In genomic region chr12:80843236-80843635, GRCm38 (mm10) we compare ENCODE assay signal across 11 mouse cellular contexts. TPM values are rescaled to one million over a fixed set of nuclear protein-coding genes. Genes with fewer than 3 reads are reported as not detected.
DNase-seq lines count a peak whose midpoint lies in the region; ATAC-seq and TF ChIP-seq lines count a peak whose summit lies in the region.
"Had no signal": no experiment of that assay in that cellular context is flagged by ENCODE, and none has a peak within 500 bp of the region (broad histone marks: within the 10 kb centered on the region; RNA-seq: fewer than 3 reads in every experiment).

No protein-coding gene starts in this region.

- no peak for DNase-seq in hindbrain, embryonic 14.5 days (ENCODE audit: low spot score)
- DNase-seq in liver, postnatal 0 days = no peak
- DNase-seq in liver, embryonic 11.5 days (ENCODE audit: low spot score) = no peak
- peak; percentile 70 for DNase-seq in adrenal gland, postnatal 10 days
- no peak for DNase-seq in frontal cortex, postnatal 10 days (ENCODE audit: low spot score in 2 of 2)
- DNase-seq: cerebellum, postnatal 10 days; left cerebral cortex, postnatal 4 days had no signal

- no peak overlapping the region for H3K4me3 ChIP-seq in hindbrain, embryonic 13.5 days
- H3K4me3 ChIP-seq in hindbrain, embryonic 14.5 days (replicated peaks; ENCODE audit: low read length) = no peak overlapping the region
- no peak overlapping the region for H3K4me3 ChIP-seq in liver, postnatal 0 days (ENCODE audit: low read depth, low read length)
- no peak overlapping the region for H3K4me3 ChIP-seq in liver, embryonic 11.5 days (ENCODE audit: low read depth, low read length)
- H3K4me3 ChIP-seq in embryonic facial prominence, embryonic 15.5 days (replicated peaks) = no peak overlapping the region
- H3K4me3 ChIP-seq: erythroblast, embryonic 14.5 days; megakaryocyte, embryonic 14.5 days had no signal

- peak overlapping the region; percentile 68; the same call in 1 of the 2 replicates for H3K27ac ChIP-seq in hindbrain, embryonic 13.5 days
- H3K27ac ChIP-seq in hindbrain, embryonic 14.5 days = no peak overlapping the region; the same call in 1 of the 2 replicates
- H3K27ac ChIP-seq in liver, postnatal 0 days (ENCODE audit: low read depth) = peak overlapping the region; percentile 83
- H3K27ac ChIP-seq in liver, embryonic 11.5 days (ENCODE audit: low read depth, low read length) = no peak overlapping the region
- H3K27ac ChIP-seq in embryonic facial prominence, embryonic 15.5 days (replicated peaks) = peak overlapping the region; percentile 63

- no peak overlapping the region for H3K9ac ChIP-seq in hindbrain, embryonic 13.5 days
- no peak overlapping the region for H3K9ac ChIP-seq in hindbrain, embryonic 14.5 days
- H3K9ac ChIP-seq in liver, postnatal 0 days (replicated peaks) = no peak overlapping the region
- H3K9ac ChIP-seq in liver, embryonic 11.5 days (ENCODE audit: low read depth, low read length) = no peak overlapping the region
- H3K9ac ChIP-seq in embryonic facial prominence, embryonic 15.5 days = no peak overlapping the region

- TF ChIP-seq CTCF in liver, postnatal 0 days (IDR thresholded peaks at IDR 0.05; ENCODE audit: low read depth) = no peak

- TF ChIP-seq EP300 in liver, postnatal 0 days (IDR thresholded peaks at IDR 0.05; ENCODE audit: low read depth) = no peak

- WGBS in hindbrain, embryonic 13.5 days = 63% methylated on average over 2 of the region's 2 CpGs
- WGBS in hindbrain, embryonic 14.5 days = 74% methylated on average over 2 of the region's 2 CpGs
- 47% methylated on average over 2 of the region's 2 CpGs for WGBS in liver, postnatal 0 days (ENCODE audit: insufficient replicate concordance)
- 77% methylated on average over 2 of the region's 2 CpGs for WGBS in liver, embryonic 11.5 days
- 65% methylated on average over 2 of the region's 2 CpGs for WGBS in embryonic facial prominence, embryonic 15.5 days

- H3K27me3 ChIP-seq in hindbrain, embryonic 13.5 days = no peaks in the 10 kb centered on the region
- no peaks in the 10 kb centered on the region for H3K27me3 ChIP-seq in hindbrain, embryonic 14.5 days (ENCODE audit: control insufficient read depth, insufficient read depth, low read length)
- no peaks in the 10 kb centered on the region for H3K27me3 ChIP-seq in liver, postnatal 0 days (ENCODE audit: insufficient read depth, low read length)
- H3K27me3 ChIP-seq in liver, embryonic 11.5 days (replicated peaks; ENCODE audit: control insufficient read depth, insufficient read depth, low read length) = no peaks in the 10 kb centered on the region
- no peaks in the 10 kb centered on the region for H3K27me3 ChIP-seq in embryonic facial prominence, embryonic 15.5 days
- H3K27me3 ChIP-seq: megakaryocyte, embryonic 14.5 days had no signal

- H3K36me3 ChIP-seq in hindbrain, embryonic 13.5 days = no peaks in the 10 kb centered on the region
- no peaks in the 10 kb centered on the region for H3K36me3 ChIP-seq in hindbrain, embryonic 14.5 days (replicated peaks; ENCODE audit: control insufficient read depth, insufficient read depth)
- H3K36me3 ChIP-seq in liver, postnatal 0 days (replicated peaks; ENCODE audit: insufficient read depth, low read length) = no peaks in the 10 kb centered on the region
- H3K36me3 ChIP-seq in liver, embryonic 11.5 days (ENCODE audit: control insufficient read depth, insufficient read depth, low read length) = no peaks in the 10 kb centered on the region
- no peaks in the 10 kb centered on the region for H3K36me3 ChIP-seq in embryonic facial prominence, embryonic 15.5 days

- H3K9me3 ChIP-seq in hindbrain, embryonic 13.5 days = no peaks in the 10 kb centered on the region
- no peaks in the 10 kb centered on the region for H3K9me3 ChIP-seq in hindbrain, embryonic 14.5 days (ENCODE audit: control insufficient read depth, low read length)
- no peaks in the 10 kb centered on the region for H3K9me3 ChIP-seq in liver, postnatal 0 days (ENCODE audit: low read length)
- H3K9me3 ChIP-seq in liver, embryonic 11.5 days (ENCODE audit: control insufficient read depth, low read length) = no peaks in the 10 kb centered on the region
- no peaks in the 10 kb centered on the region for H3K9me3 ChIP-seq in embryonic facial prominence, embryonic 15.5 days (replicated peaks)
- H3K9me3 ChIP-seq: megakaryocyte, embryonic 14.5 days had no signal

- H3K4me2 ChIP-seq in hindbrain, embryonic 13.5 days = no peak overlapping the region
- H3K4me2 ChIP-seq in hindbrain, embryonic 14.5 days (replicated peaks) = no peak overlapping the region
- peak overlapping the region; percentile 6; the same call in 1 of the 2 replicates for H3K4me2 ChIP-seq in liver, postnatal 0 days (ENCODE audit: low read depth, low read length)
- no peak overlapping the region for H3K4me2 ChIP-seq in liver, embryonic 11.5 days
- H3K4me2 ChIP-seq in embryonic facial prominence, embryonic 15.5 days (replicated peaks) = no peak overlapping the region

- H3K4me1 ChIP-seq in hindbrain, embryonic 13.5 days (replicated peaks) = peaks cover 27% of the 10 kb centered on the region
- peaks cover 18% of the 10 kb centered on the region for H3K4me1 ChIP-seq in hindbrain, embryonic 14.5 days (replicated peaks; ENCODE audit: control insufficient read depth, insufficient read depth, low read length)
- H3K4me1 ChIP-seq in liver, postnatal 0 days (ENCODE audit: insufficient read depth) = peaks cover 55% of the 10 kb centered on the region
- peaks cover 24% of the 10 kb centered on the region for H3K4me1 ChIP-seq in liver, embryonic 11.5 days (replicated peaks; ENCODE audit: control insufficient read depth, insufficient read depth, low read length)
- H3K4me1 ChIP-seq in embryonic facial prominence, embryonic 15.5 days = peaks cover 31% of the 10 kb centered on the region

- ATAC-seq in hindbrain, embryonic 13.5 days (ENCODE audit: low FRiP score) = no peak
- no peak for ATAC-seq in hindbrain, embryonic 14.5 days (ENCODE audit: low FRiP score)
- ATAC-seq in liver, postnatal 0 days = no peak
- no peak for ATAC-seq in liver, embryonic 11.5 days (replicated peaks; ENCODE audit: low FRiP score)
- no peak for ATAC-seq in embryonic facial prominence, embryonic 15.5 days (ENCODE audit: insufficient number of reproducible peaks, low FRiP score, low TSS enrichment, low read depth)

RNA-seq across cellular contexts. Expression of gene Susd6, which starts 52.9 kb away (rescaled TPM):
- polyA plus RNA-seq in hindbrain, embryonic 13.5 days (2015; fragmentation: Nextera tagmentation; extraction: Ambion mirVana) = 11.4 and 12.8 TPM in 2 replicates
- polyA plus RNA-seq in hindbrain, embryonic 14.5 days (2014; fragmentation: Nextera tagmentation; extraction: Ambion mirVana) = 12.5 and 14.8 TPM in 2 replicates
- polyA plus RNA-seq in liver, postnatal 0 days (2015; fragmentation: Nextera tagmentation; extraction: Ambion mirVana) = 8.6 and 10.8 TPM in 2 replicates
- polyA plus RNA-seq in liver, embryonic 11.5 days (2014; fragmentation: Nextera tagmentation; extraction: Ambion mirVana) = 21.5 and 21.7 TPM in 2 replicates
- 10 to 100 TPM; 41.7 to 42.1 TPM for total RNA-seq in adrenal gland, postnatal 10 days (2021)
- polyA plus RNA-seq in embryonic facial prominence, embryonic 15.5 days (2015; fragmentation: Nextera tagmentation; extraction: Ambion mirVana) = 18.5 and 18.6 TPM in 2 replicates

Comparison
In these comparisons a context has a peak if more than half of its experiments do, and no peak if none do; other contexts are left out.
1. H3K27ac ChIP-seq: peak in hindbrain, embryonic 13.5 days (single experiment), liver, postnatal 0 days (single experiment) and embryonic facial prominence, embryonic 15.5 days (single experiment); none in hindbrain, embryonic 14.5 days (single experiment) and liver, embryonic 11.5 days (single experiment).